Mouse (Mus musculus) spleen, postnatal 10 days (tissue): Measurements from ENCODE around the gene Kdm5b.

Source experiments
- DNase-seq, 2 experiments: peaks; one replicate each; pipeline ENCODE4 v3.0.0; 2021 to 2022; ENCODE audit warnings: low spot score in 2 of 2

Kdm5b gene

GRCm38 (mm10) chr1:134583560-134583959 is 23.6 kb downstream of the Kdm5b start:
- DNase-seq = no peak

- no peak for DNase-seq
Measured at GRCm38 (mm10) chr1:134589676-134590075, 29.7 kb downstream of the Kdm5b start.

DNA sequence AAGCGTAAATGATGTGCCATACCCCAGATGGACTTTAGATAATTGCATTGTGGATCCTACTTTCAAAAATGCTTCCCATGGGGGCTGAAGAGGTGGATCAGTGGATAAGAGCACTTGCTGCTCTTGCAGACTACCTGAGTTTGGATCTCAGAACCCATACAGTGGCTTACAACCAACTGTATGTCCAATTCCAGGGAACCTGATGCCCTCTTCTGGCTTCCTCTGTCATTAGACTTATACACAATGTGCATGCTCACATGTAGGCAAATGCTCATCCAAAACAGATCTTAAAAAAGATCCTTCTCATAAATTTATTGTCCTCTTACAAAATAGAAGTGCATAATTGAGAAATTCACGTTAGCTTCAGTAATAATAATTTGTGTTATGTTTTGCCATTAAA is 31.8 kb downstream of the Kdm5b start:
- DNase-seq = no peak

DNA sequence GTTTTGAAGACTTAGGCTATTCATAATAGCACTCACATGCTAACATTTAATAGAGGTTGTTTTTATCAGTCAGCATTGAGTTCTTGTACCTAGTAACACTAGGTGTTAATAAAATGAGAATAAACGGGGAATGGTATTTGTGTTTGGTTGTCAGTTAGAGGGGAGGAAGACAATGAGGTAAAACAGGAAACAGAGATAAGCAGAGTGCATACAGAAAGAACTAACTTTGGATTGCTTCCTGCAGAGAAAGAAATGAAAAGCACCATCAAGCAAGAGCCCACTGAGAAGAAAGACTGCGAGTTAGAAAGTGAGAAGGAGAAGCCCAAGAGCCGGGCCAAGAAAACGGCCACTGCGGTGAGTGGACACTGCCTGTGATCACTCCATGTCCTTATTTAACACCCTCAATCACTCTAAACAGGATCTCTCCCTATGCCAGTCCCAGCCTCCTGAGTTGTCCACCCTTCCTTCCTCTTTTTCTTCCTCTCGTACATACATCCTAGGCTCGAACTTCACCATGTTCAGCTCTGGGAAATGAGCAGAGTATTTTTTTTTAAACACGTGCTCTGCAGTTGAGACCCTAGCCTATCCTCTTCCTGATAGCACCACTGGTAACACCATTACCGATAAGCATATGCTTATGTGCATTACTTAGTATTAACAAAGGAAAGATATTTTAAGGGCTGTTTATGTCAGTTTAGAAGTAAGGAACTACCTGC is 37.5 kb downstream of the Kdm5b start:
- DNase-seq = no peak

GRCm38 (mm10) chr1:134604086-134604485 is 44.1 kb downstream of the Kdm5b start:
- DNase-seq = no peak

DNA sequence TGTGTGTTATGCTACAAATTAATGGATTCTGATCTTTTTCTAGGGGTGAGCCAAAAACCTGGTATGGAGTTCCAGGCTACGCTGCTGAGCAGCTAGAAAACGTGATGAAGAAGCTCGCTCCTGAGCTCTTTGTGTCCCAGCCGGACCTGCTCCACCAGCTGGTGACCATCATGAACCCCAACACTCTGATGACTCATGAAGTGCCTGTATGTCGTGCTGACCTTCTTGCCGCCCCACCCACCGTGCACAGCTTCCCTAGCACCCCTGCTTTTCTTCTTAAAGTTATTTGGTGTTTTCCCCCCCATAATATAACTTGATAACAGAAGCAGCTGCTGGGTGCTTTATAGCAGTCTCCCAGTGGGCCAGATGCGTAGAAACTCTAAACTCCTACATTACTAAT is 45.7 kb downstream of the Kdm5b start:
- no peak for DNase-seq

DNA sequence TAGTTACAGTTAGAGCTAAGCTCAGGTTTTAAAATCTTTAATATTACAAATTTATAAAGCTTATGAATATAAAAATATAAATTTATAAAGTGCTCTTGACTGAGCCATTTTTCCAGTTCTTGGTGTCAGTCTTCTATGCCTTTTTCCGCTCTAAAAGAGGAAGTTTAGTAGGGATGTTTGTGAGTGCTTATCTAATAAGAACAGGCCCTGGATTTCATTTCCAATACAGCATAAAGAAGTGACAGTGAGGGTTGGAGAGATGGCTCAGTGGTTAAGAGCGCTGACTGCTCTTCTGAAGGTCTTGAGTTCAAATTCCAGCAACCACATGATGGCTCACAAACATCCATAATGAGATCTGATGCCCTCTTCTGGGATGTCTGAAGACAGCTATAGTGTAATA is 46.4 kb downstream of the Kdm5b start:
- DNase-seq = no peak

GRCm38 (mm10) chr1:134607279-134607678 is 47.3 kb downstream of the Kdm5b start:
- no peak for DNase-seq

- no peak for DNase-seq
Measured at GRCm38 (mm10) chr1:134609172-134609571, 49.2 kb downstream of the Kdm5b start.

GRCm38 (mm10) chr1:134614554-134614953 is 54.6 kb downstream of the Kdm5b start:
- DNase-seq = no peak

DNA sequence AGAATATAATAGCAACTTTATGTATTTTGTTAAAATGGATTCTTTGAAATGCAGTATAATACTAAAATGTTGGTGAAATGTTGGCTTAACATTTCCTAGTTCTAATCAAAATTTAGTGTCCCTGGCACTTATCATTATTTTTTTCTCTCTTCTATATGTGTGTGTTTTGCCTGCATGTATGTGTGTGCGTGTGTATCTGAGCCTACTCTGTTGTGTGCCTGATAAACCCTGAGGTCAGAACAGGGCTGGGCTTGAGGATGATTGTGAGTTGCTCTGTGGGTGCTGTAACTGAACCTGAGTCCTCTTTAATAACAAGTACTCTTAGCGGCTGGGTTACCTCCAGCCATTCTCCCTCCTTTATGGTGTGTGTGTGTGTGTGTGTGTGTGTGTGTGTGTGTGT is 55.0 kb downstream of the Kdm5b start:
- no peak for DNase-seq

DNA sequence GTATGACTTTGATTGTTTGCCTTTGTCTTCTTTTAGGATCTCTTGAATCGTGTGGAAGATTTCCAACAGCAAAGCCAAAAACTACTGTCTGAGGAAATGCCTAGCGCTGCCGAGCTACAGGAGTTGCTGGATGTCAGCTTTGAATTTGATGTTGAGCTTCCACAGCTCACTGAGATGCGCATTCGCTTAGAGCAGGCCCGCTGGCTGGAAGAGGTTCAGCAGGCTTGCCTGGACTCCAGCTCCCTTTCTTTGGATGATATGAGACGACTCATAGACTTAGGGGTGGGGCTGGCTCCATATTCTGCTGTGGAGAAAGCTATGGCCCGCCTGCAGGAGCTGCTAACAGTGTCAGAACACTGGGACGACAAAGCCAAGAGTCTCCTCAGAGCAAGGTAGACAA is 57.7 kb downstream of the Kdm5b start:
- DNase-seq = no peak

DNA sequence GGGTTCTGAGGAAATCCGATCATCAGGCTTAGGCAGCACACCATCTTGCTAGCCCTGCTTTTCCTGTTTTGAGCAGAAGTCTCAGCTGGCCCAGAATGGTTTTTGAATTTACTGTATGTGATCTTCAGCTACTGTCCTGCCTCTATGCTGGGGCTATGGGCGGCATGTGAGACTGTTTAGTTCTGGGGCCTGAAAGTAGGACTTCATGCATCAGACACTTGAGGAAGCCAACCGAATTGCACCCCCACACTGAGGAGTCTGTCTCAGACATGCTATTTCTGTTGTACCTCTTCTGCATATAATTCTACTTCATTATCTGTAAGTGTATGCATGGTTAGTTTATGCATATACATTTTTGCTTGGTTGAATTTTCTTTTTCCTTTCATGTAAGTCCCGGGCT is 65.4 kb downstream of the Kdm5b start:
- DNase-seq = no peak

- DNase-seq = no peak
Measured at GRCm38 (mm10) chr1:134629455-134629854, 69.5 kb downstream of the Kdm5b start.

GRCm38 (mm10) chr1:134634296-134634695 is 74.3 kb downstream of the Kdm5b start:
- DNase-seq = no peak

- DNase-seq = no peak
Measured at GRCm38 (mm10) chr1:134636245-134636644, 76.3 kb downstream of the Kdm5b start.

DNA sequence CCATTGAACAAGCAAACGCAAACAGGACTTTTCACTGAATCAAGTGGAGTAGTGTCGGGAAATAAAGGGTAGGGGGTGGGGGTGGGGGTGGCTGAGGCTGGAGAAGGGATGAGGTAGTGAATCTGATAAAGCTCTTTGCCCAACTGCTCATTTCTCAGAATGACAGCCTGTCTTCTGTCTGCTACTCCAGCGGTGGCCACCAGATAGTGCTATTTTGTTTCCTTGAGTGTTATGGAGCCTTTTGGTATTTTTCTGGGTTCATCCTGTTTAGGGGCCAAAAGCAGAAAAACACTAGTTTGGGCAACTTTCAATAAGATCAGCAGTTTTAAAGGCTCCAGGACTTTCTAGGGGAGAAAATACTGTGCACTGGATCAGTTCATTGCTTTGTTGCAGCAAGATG is 76.7 kb downstream of the Kdm5b start:
- peak in 1 of 2 experiments; percentile 50 for DNase-seq

DNA sequence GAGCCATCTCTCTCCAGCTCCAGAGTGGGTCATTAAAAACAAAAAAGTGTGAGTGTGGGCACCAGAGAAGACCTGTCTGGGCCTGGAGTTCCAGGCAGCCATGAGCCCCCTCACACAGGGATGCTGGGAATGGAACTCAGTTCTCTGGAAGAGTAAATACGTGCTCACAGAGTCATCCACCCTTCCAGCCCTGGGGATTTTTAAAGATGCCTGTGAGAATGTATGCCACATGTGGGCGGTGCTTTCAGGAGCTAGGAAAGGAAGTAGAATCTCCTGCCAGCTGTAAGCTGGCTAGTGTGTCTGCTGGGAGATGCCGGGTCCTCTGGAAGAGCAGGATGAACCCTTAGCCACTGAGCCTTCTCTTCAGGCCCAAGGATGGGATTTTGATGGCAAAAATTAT is 78.1 kb downstream of the Kdm5b start:
- no peak for DNase-seq

- DNase-seq = peak in 1 of 2 experiments; percentile 39
Measured at GRCm38 (mm10) chr1:134638522-134638921, 78.6 kb downstream of the Kdm5b start.

GRCm38 (mm10) chr1:134639460-134639859 is 79.5 kb downstream of the Kdm5b start:
- no peak for DNase-seq

- DNase-seq = peak in 1 of 2 experiments; percentile 58
Measured at GRCm38 (mm10) chr1:134641507-134641906, 81.5 kb downstream of the Kdm5b start.

GRCm38 (mm10) chr1:134643702-134644101 is 83.7 kb downstream of the Kdm5b start:
- DNase-seq = no peak

DNA sequence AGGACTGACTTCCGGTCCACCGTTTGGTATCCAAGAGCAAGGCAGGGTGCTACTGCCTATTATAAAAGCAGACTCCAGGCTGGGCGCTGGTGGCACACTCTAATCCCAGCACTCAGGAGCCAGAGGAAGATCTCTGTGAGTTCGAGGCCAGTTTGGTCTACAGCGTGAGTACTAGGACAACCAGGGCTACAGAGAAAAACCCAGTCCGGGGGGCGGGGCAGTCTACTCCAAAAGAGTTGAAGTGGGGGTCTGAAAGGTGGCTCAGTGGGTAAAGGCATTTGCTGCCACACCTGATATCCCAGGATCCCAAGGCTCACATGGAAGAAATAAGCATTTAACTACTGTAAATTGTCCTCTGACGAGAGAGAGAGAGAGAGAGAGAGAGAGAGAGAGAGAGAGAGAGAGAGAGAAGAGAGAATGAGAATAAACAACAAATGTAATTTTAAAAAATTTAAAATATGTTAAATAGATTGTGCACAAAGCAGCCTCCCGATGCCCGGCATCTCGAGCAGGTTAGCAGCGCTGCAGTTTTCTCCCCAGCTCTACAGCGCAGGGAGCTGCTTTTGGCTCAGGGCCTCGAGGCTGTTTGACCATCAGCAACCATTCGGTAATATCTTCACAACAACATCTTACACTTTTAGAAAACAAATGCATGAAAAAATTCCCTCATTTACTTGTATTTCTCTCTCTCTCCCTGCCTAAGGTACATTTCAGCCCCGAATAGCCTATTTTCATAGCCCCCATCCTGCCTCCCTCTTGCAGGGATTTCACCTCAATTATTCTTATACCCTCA is 85.6 kb downstream of the Kdm5b start:
- no peak for DNase-seq
